Mouse (Mus musculus) lung, postnatal 10 days (tissue): ENCODE results near the gene Ggn.
"Not testable (repeated sequence)": the region's sequence is repeated elsewhere in the genome, so short reads cannot be mapped to it uniquely, and the experiment has no call there.

Experiments
- DNase-seq: peaks from one replicate; pipeline ENCODE4 v3.0.0; 2021

Gene Ggn

GRCm38 (mm10) chr7:29162294-29162693 lies 7.7 kb upstream of the Ggn start:
- DNase-seq = peak; percentile 23

- DNase-seq = peak; percentile 86
Observed at GRCm38 (mm10) chr7:29162750-29163525, 7.1 kb upstream of the Ggn start.

- no peak for DNase-seq
Observed at GRCm38 (mm10) chr7:29167656-29168055, 2.4 kb upstream of the Ggn start.

- DNase-seq = no peak
Observed at GRCm38 (mm10) chr7:29168121-29168695, 1.8 kb upstream of the Ggn start.

- no peak for DNase-seq
Observed at GRCm38 (mm10) chr7:29168791-29169230, 1.2 kb upstream of the Ggn start.

GRCm38 (mm10) chr7:29169231-29170065 lies 562 bp upstream of the Ggn start:
- DNase-seq = peak; percentile 85

GRCm38 (mm10) chr7:29170755-29171561 lies 948 bp downstream of the Ggn start:
- peak; percentile 32 for DNase-seq

- no peak for DNase-seq
Observed at GRCm38 (mm10) chr7:29171562-29172097, 1.6 kb downstream of the Ggn start.

GRCm38 (mm10) chr7:29172390-29173016 lies 2.5 kb downstream of the Ggn start:
- no peak for DNase-seq

- DNase-seq = no peak
Observed at GRCm38 (mm10) chr7:29178106-29178505, 8.1 kb downstream of the Ggn start.

GRCm38 (mm10) chr7:29179323-29179722 lies 9.3 kb downstream of the Ggn start:
- no peak for DNase-seq

GRCm38 (mm10) chr7:29180077-29180853 lies 10.3 kb downstream of the Ggn start, which contains the start of gene Psmd8:
Psmd8 (minus strand) TSS chr7:29180701.
- peak; percentile 98 for DNase-seq

GRCm38 (mm10) chr7:29180854-29181236 lies 10.8 kb downstream of the Ggn start:
- no peak for DNase-seq

GRCm38 (mm10) chr7:29181323-29181722 lies 11.3 kb downstream of the Ggn start:
- DNase-seq = not testable (repeated sequence)

- DNase-seq = not testable (repeated sequence)
Observed at GRCm38 (mm10) chr7:29194230-29194629, 24.2 kb downstream of the Ggn start.

GRCm38 (mm10) chr7:29202577-29202976 lies 32.6 kb downstream of the Ggn start:
- DNase-seq = no peak

GRCm38 (mm10) chr7:29211013-29211412 lies 41.0 kb downstream of the Ggn start:
- DNase-seq = not testable (repeated sequence)

- DNase-seq = peak; percentile 97
Observed at GRCm38 (mm10) chr7:29211415-29212198, 41.6 kb downstream of the Ggn start.

GRCm38 (mm10) chr7:29212199-29212765 lies 42.3 kb downstream of the Ggn start:
- peak; percentile 50 for DNase-seq
